Mouse (Mus musculus) liver, adult (tissue): ENCODE measurements around the gene Gm28308.
A peak's percentile ranks its signal among the peaks of the same experiment; 100 is the strongest.

Experiments used
- GATA4 ChIP-seq: IDR thresholded peaks from 2 replicates; pipeline ENCODE4 v1.6.1; 2014; ENCODE audit warnings: mild to moderate bottlenecking, low read length; ENCODE audit not compliant: insufficient replicate concordance

Gm28308 gene

DNA sequence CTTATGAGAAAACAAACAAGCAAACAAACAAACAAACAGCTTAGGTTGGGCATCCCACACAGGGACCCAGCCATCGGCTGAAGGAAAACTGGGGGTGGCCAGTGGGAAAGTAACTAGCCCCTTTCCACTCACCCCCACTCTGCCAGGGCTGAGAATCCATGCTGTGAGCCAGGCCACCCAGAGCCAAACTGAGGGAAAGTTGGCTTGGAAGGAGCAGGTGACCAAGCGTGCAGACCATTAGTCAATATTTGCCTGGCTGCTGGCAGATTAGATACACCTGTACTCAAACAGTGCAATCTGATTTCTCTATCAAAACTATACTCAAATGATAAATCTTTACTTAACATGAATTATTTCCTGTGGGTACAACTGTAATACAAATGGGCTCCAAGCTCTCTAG lies 31.1 kb downstream of the Gm28308 start:
- TF ChIP-seq GATA4 = no peak

- no peak for TF ChIP-seq GATA4
These were observed 32.4 kb downstream of the Gm28308 start for GRCm38 (mm10) chr6:52180726-52181125.

GRCm38 (mm10) chr6:52180213-52180710 lies 32.9 kb downstream of the Gm28308 start:
- TF ChIP-seq GATA4 = no peak

DNA sequence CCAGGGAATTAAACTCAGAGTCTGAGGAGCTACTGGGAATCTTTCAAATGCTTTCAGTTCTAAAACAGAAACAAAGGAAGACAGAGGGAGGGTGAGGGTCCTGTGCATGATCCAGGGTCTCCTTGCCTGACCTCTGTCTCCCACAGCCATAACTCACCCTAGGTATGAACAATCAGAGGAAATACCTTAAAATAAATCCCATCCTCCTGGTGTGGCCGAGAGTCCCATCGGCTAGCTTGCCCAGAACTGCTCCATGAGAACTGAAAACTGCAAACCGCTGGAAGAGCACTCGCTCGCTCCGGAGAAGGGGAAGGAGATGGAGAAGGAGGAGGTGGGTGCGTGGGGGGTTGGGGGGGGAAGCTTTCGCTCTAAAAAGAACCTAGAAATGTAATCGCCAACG lies 33.4 kb downstream of the Gm28308 start:
- TF ChIP-seq GATA4 = no peak

GRCm38 (mm10) chr6:52178918-52179665 lies 34.0 kb downstream of the Gm28308 start:
- no peak for TF ChIP-seq GATA4

DNA sequence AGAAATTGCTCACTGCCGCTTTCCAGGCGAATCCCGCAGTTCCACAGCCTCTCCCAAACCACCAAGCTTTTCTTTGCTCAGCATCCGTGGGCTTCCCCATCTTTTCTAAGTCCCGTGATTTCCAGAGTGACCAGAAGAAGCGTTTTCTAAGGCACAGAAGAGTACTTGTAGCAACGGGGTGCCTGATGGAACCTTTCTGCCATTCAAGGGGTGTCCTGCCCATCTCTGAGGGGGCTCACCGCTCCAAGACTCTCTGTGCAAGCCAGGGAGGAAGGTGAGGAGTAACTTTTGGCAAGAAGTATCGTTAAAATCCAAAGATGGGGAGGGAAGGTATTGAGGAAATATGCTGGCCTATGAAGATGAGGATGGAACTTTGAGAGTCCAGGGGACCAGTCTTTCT lies 35.3 kb downstream of the Gm28308 start:
- TF ChIP-seq GATA4 = no peak

DNA sequence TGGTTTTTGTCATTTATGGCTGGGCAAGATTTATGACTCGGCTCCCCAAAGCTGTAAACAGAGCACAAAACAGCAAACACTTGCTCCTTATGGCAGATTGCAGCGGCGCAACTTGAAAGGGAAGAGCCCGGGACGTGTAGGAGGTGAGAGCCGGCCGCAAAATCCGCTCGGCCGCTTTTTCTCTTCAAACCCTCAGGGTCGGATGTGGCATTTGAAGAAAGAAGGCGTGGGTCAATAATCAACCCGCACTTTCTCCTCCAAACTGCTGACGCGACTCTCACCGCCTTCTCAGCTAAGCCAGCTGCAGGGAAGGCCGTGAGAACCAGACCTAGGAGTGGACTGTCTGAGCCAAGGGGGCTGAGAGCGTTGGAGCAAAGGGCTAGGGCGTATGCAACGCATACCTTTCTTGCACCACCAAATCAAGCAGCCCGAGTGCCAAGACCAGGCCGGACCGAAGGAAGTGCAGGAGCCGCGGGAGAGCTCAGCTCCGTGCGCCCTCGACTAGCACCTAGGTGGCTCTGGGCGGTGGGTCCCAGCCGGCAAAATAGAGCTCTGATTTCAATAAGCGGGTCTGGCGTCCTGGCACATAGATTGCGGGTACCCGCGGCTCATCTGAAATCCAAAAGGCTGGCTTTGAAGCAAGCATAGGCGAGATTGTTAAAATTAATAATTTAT lies 35.9 kb downstream of the Gm28308 start, which contains the start of gene 5730596B20Rik:
Gene 5730596B20Rik (plus strand): TSS at position 438 of the 675 bp plus-strand sequence.
- no peak for TF ChIP-seq GATA4

- TF ChIP-seq GATA4 = no peak
These were observed 36.7 kb downstream of the Gm28308 start for GRCm38 (mm10) chr6:52176391-52176790.

DNA sequence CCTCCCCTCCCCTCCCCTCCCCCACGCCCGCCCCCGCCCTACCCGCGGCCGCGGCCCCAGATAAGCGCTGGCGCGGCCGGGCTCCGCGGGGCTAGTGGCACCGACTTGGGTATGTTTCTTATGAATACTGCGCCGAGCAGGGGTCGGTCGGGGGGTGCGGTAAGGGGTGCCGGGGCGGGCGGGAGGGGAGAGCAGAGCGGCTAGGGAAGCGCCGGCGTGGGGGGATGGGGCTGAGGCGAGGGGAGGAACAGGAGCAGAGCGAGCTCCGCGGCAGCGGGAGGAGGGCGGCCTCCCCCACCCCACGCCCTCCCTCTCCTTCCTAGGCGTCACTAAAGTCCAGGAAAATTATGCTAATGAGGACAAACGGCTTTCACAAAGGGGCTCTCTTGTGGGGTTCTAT lies 37.3 kb downstream of the Gm28308 start:
- no peak for TF ChIP-seq GATA4

GRCm38 (mm10) chr6:52174968-52175751 lies 38.0 kb downstream of the Gm28308 start:
- TF ChIP-seq GATA4 = peak; percentile 60; the same call in 1 of the 2 replicates

GRCm38 (mm10) chr6:52173648-52174047 lies 39.5 kb downstream of the Gm28308 start:
- no peak for TF ChIP-seq GATA4

DNA sequence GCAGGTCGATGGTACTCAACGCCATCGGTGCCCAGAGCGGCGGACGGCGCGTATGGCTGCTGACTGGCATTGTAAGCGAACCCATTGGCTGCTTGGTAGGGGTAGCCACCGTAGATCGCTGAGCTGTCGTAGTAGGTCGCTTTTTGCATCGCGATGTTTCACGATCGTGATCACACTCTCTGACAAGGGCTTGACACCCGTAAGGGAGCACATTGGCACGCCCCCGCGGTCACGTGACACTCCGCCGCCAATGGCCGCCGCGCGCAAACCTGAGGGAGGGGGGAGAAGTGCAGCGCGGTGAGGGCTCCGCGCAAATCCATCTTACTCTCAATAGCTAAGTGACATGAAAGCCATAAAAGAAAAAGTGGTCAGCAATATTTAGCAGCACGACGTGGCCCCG lies 40.6 kb downstream of the Gm28308 start:
- no peak for TF ChIP-seq GATA4

DNA sequence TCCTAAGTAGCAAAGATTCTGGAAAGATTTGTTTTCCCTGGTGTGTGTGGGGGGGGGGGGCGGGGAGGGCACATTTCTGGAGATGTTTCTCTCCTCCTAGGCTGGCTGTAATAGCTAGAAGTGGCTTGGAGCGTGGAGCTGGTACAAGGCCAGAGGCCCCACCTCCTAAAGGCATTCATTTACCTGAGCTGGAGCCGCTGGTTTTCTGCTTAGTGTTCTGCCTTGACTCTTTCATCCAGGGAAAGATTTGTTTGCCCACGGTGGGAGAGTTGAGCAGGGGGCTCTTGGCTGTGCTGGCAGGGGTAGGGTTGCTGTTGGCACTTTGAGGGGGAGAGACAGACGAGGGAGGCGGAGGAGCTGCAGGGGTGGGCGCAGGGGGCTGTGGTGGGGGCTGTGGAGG lies 41.2 kb downstream of the Gm28308 start:
- TF ChIP-seq GATA4 = no peak

DNA sequence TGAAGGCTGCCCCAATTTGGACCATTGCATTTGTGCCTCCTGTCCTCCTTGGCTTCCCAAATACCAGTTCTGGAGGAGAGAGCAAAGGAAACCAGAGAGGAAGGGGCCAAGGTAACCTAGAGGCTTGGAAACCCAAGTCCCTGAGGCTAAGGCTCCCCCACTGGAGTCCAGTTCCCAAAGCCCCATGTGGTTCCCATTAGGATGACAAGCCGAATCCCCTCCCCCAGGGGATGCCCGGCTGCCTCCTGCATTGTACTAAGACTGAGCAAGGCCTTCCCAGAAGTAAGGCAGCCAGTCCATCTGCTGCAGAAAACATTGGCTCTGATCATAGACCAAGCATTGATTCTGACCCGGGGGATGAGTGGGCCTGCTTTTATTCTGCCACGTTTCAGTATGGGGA lies 41.8 kb downstream of the Gm28308 start:
- no peak for TF ChIP-seq GATA4

DNA sequence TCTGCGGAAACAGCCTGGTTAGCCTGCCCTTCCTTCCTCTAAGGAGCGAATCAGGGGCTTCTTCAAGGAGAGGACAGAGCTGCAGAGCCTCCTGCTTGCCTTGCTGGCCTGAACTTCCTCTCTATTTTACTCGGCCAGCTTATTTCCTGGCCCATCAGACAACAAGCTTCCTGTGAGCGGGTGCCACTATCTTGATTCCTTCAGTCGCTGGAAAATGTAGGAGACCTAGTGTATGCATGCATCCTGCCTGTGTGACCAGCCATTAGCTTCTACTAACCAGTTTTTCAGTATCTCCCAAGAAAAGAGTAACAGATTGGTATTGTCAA lies 42.3 kb downstream of the Gm28308 start:
- peak; percentile 73; the same call in 1 of the 2 replicates for TF ChIP-seq GATA4
